Mouse (Mus musculus): Measurements from ENCODE around the gene Scaf11.
"Not testable (repeated sequence)": the region's sequence is repeated elsewhere in the genome, so short reads cannot be mapped to it uniquely, and the experiment has no call there.

Gene Scaf11

GRCm38 (mm10) chr15:96460730-96461540 lies at the start of gene Scaf11:
Gene Scaf11, minus strand, starts transcription at chr15:96460843.
- peak; percentile 98 for DNase-seq (ENCODE audit: low spot score)

GRCm38 (mm10) chr15:96507097-96507840 lies 46.6 kb upstream of the Scaf11 start:
- DNase-seq (ENCODE audit: low spot score), result peak; percentile 54

GRCm38 (mm10) chr15:96497646-96498045 lies 37.0 kb upstream of the Scaf11 start:
- DNase-seq (ENCODE audit: low spot score), result no peak

- no peak for DNase-seq (ENCODE audit: low spot score)
Observed at GRCm38 (mm10) chr15:96494279-96494678, 33.6 kb upstream of the Scaf11 start.

GRCm38 (mm10) chr15:96493573-96493972 lies 32.9 kb upstream of the Scaf11 start:
- no peak for DNase-seq (ENCODE audit: low spot score)

GRCm38 (mm10) chr15:96492919-96493318 lies 32.3 kb upstream of the Scaf11 start:
- DNase-seq (ENCODE audit: low spot score), result not testable (repeated sequence)

GRCm38 (mm10) chr15:96491861-96492641 lies 31.4 kb upstream of the Scaf11 start:
- no peak for DNase-seq (ENCODE audit: low spot score)

GRCm38 (mm10) chr15:96491421-96491820 lies 30.8 kb upstream of the Scaf11 start:
- no peak for DNase-seq (ENCODE audit: low spot score)

GRCm38 (mm10) chr15:96490123-96490522 lies 29.5 kb upstream of the Scaf11 start:
- no peak for DNase-seq (ENCODE audit: low spot score)

- peak; percentile 57 for DNase-seq (ENCODE audit: low spot score)
Observed at GRCm38 (mm10) chr15:96488941-96489786, 28.5 kb upstream of the Scaf11 start.

- no peak for DNase-seq (ENCODE audit: low spot score)
Observed at GRCm38 (mm10) chr15:96487066-96487698, 26.5 kb upstream of the Scaf11 start.

GRCm38 (mm10) chr15:96480822-96481221 lies 20.2 kb upstream of the Scaf11 start:
- no peak for DNase-seq (ENCODE audit: low spot score)

- no peak for DNase-seq (ENCODE audit: low spot score)
Observed at GRCm38 (mm10) chr15:96478006-96478405, 17.4 kb upstream of the Scaf11 start.

GRCm38 (mm10) chr15:96476359-96476758 lies 15.7 kb upstream of the Scaf11 start:
- peak; percentile 97 for DNase-seq (ENCODE audit: low spot score)

GRCm38 (mm10) chr15:96475571-96475972 lies 14.9 kb upstream of the Scaf11 start:
- no peak for DNase-seq (ENCODE audit: low spot score)

GRCm38 (mm10) chr15:96474325-96474955 lies 13.8 kb upstream of the Scaf11 start:
- DNase-seq (ENCODE audit: low spot score), result no peak

GRCm38 (mm10) chr15:96473920-96474319 lies 13.3 kb upstream of the Scaf11 start:
- no peak for DNase-seq (ENCODE audit: low spot score)

- peak; percentile 15 for DNase-seq (ENCODE audit: low spot score)
Observed at GRCm38 (mm10) chr15:96468316-96468715, 7.7 kb upstream of the Scaf11 start.

- peak; percentile 14 for DNase-seq (ENCODE audit: low spot score)
Observed at GRCm38 (mm10) chr15:96467844-96468243, 7.2 kb upstream of the Scaf11 start.

GRCm38 (mm10) chr15:96466362-96466903 lies 5.8 kb upstream of the Scaf11 start:
- DNase-seq (ENCODE audit: low spot score), result peak; percentile 29

All from testis, postnatal 10 days (tissue).